Mouse (Mus musculus) erythroblast, embryonic 14.5 days (primary cell): ENCODE data around the gene Dpp6.

ENCODE experiments used
- GATA1 ChIP-seq: IDR thresholded peaks from 2 replicates; pipeline ENCODE4 v1.6.1; 2012; ENCODE audit warnings: low read length, inconsistent platforms, mixed read lengths
- TAL1 ChIP-seq: IDR thresholded peaks from 3 replicates; pipeline ENCODE4 v1.6.1; 2012; ENCODE audit warnings: low read length, inconsistent platforms, mixed read lengths

DNA sequence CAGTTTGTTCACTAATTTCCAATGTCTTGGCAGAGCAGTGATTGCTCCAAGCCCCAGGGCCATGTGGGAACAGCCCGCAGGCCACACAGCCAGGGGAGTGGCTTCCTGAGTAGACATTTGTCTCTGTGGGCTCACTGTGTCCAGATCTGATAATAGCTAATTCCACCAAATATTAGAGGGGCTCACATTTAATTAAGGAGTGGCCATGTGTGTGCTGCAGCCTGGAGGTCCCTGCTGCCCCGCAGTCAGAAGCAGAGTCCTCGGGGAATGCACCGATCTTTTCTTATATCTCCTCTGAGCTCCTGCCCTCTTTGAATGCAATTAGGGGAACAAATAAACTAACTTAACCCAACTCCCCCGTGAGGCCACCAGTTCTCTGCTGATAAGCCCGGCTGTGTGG is 889.5 kb downstream of the Dpp6 start:
- TF ChIP-seq GATA1, result no peak
- TF ChIP-seq TAL1, result no peak
